19 mouse cellular contexts compared by ENCODE assay signal in genomic region chr5:83741913-83742312, GRCm38 (mm10).
"Had no signal": no experiment of that assay in that cellular context is flagged by ENCODE, and none has a peak within 500 bp of the region (broad histone marks: within the 10 kb centered on the region; RNA-seq: fewer than 3 reads in every experiment).

No protein-coding gene starts in this region.

- H3K9ac ChIP-seq: lung, embryonic 14.5 days; midbrain, embryonic 12.5 days; neural tube, embryonic 13.5 days; neural tube, embryonic 15.5 days had no signal

- H3K4me1 ChIP-seq: midbrain, embryonic 10.5 days; midbrain, embryonic 12.5 days; neural tube, embryonic 13.5 days; neural tube, embryonic 15.5 days had no signal

- H3K27ac ChIP-seq: midbrain, embryonic 10.5 days; midbrain, embryonic 12.5 days; neural tube, embryonic 13.5 days; neural tube, embryonic 15.5 days had no signal

- H3K4me2 ChIP-seq: lung, embryonic 14.5 days; midbrain, embryonic 12.5 days; neural tube, embryonic 13.5 days; neural tube, embryonic 15.5 days had no signal

- ATAC-seq: midbrain, embryonic 16.5 days had no signal

- H3K4me3 ChIP-seq: midbrain, embryonic 10.5 days; midbrain, embryonic 12.5 days; myocyte; neural tube, embryonic 13.5 days; neural tube, embryonic 15.5 days had no signal

- H3K9me3 ChIP-seq: midbrain, embryonic 10.5 days; midbrain, embryonic 12.5 days; neural tube, embryonic 13.5 days; neural tube, embryonic 15.5 days had no signal

- H3K27me3 ChIP-seq: midbrain, embryonic 12.5 days; neural tube, embryonic 13.5 days; neural tube, embryonic 15.5 days had no signal

- H3K36me3 ChIP-seq: midbrain, embryonic 10.5 days; midbrain, embryonic 12.5 days; neural tube, embryonic 13.5 days; neural tube, embryonic 15.5 days had no signal

- DNase-seq: lung, adult 18-20 months; lung, embryonic 14.5 days; lung, postnatal 10 days; lung, postnatal 4 days; midbrain, embryonic 14.5 days; retina, postnatal 1 day; right cerebral cortex, adult 18-20 months; right cerebral cortex, postnatal 25 days; right cerebral cortex, postnatal 4 days; spleen, adult 18-20 months; thymus, adult 2 months; thymus, postnatal 25 days; thymus, postnatal 4 days had no signal
